Mouse (Mus musculus) heart, postnatal 0 days (tissue): Measurements from ENCODE around the gene Atp5k. TPM values are rescaled to one million over a fixed set of nuclear protein-coding genes. Genes with fewer than 3 reads are reported as not detected.

Source experiments
- ATAC-seq: fragments of 200-750 bp; cut with Nextera tagmentation; 2 replicates; pipeline ENCODE4 v1.8.0; 2017; ENCODE audit warnings: low read depth, moderate number of reproducible peaks, moderate library complexity; ENCODE audit not compliant: insufficient read depth
- DNase-seq: peaks from one replicate; pipeline ENCODE4 v3.0.0-alpha.2; 2016; ENCODE audit warnings: low spot score
- H3K27ac ChIP-seq: fragments of 300-500 bp; sonication (generic); 2 replicates; pipeline ENCODE4 v1.5.1; 2014; ENCODE audit warnings: low read depth, mild to moderate bottlenecking
- H3K27me3 ChIP-seq: fragments of 300-500 bp; sonication (generic); 2 replicates; pipeline ENCODE4 v1.6.1; 2014; ENCODE audit warnings: low read length, mixed read lengths; ENCODE audit not compliant: control insufficient read depth, insufficient read depth
- H3K36me3 ChIP-seq: fragments of 300-500 bp; sonication (generic); replicated peaks from 2 replicates; pipeline ENCODE4 v1.6.1; 2014; ENCODE audit warnings: low read length, mixed read lengths; ENCODE audit not compliant: control insufficient read depth, insufficient read depth
- H3K4me1 ChIP-seq: fragments of 300-500 bp; sonication (generic); 2 replicates; pipeline ENCODE4 v1.6.1; 2014; ENCODE audit warnings: antibody characterized with exemption; ENCODE audit not compliant: control insufficient read depth, insufficient read depth
- H3K4me2 ChIP-seq: fragments of 300-500 bp; sonication (generic); 2 replicates; pipeline ENCODE4 v1.6.1; 2014; ENCODE audit warnings: low read depth, mild to moderate bottlenecking, low read length, moderate library complexity
- H3K4me3 ChIP-seq: fragments of 300-500 bp; sonication (generic); 2 replicates; pipeline ENCODE4 v1.5.1; 2014; ENCODE audit warnings: low read depth, low read length
- H3K9ac ChIP-seq: fragments of 300-500 bp; sonication (generic); replicated peaks from 2 replicates; pipeline ENCODE4 v1.6.1; 2014; ENCODE audit warnings: low read depth, low read length, mixed read lengths
- H3K9me3 ChIP-seq: fragments of 300-500 bp; sonication (generic); replicated peaks from 2 replicates; pipeline ENCODE4 v1.6.1; 2016; ENCODE audit warnings: low read length; ENCODE audit not compliant: control insufficient read depth
- CTCF ChIP-seq: IDR thresholded peaks from 2 replicates; pipeline ENCODE4 v1.5.1; 2016; ENCODE audit warnings: antibody characterized with exemption, control low read depth, low read depth
- EP300 ChIP-seq: IDR thresholded peaks from 2 replicates; pipeline ENCODE4 v1.6.1; 2016; ENCODE audit warnings: antibody characterized with exemption, low read depth
- WGBS: fragments of 180-500 bp; shearing (Covaris S2); extraction: QIAGEN DNeasy Blood & Tissue Kit; methylation state at CpG from one replicate; pipeline ENCODE4 v1.1.7; 2014; 5-methylcytosine and 5-hydroxymethylcytosine counted together
- polyA plus RNA-seq: library from polyadenylated mRNA; unstranded; fragments of >200 nt; fragmentation: Nextera tagmentation; extraction: Ambion mirVana; gene quantifications from 2 replicates; pipeline ENCODE4 v1.2.1, GENCODE M21; 2015
- total RNA-seq: library from RNA; depleted of rRNA; stranded (reverse); fragments of >200 nt; gene quantifications from 2 replicates; pipeline ENCODE4 v1.2.3, GENCODE M21; 2014; ENCODE audit warnings: low replicate concordance

Gene Atp5k
- total and polyA plus RNA-seq, 2 experiments from 2014 or later: 139 to 1,920 TPM

DNA sequence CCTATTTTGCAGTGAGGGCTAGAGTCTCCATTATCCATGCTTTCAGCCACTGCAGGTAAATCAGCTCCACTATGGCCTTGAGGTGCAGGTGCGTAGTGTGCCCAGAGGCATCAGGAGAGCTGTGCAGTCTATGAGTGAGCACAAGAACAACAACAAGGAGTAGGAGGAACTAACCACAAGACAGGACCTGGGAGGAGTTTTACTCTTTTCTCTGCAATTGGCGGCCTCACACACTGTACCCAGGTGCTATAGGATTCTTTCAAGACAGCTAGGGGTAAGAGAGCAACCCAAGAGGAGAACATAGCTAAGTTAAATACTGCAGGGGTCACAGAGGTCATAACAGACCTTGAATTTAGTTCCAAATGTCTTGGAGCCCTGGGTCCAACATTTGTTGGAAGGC, 24.5 kb upstream of the Atp5k start:
- H3K9me3 ChIP-seq: no peaks in the 10 kb centered on the region
- no peak for ATAC-seq
- 73% methylated on average over 2 of the region's 2 CpGs for WGBS

DNA sequence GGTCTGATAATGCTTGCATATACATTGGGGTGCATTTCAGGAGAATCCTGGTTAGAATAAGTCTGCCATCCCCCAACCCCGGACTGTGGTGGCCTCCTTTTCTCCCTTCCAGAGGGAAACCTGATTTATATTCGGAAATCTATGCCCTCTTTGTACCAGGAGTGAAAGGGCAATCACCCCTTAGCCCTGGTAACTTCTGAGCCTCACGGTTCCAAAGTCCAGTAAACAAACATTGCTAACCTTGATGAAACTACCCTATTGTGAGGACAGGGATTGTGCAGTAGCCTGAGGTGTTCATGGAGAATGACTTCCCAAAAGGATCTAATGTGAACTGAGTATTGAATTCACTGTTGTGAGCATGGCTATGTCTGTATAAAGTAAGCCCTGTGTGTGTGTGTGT, 19.8 kb upstream of the Atp5k start:
- Histone ChIP-seq H3K4me3 (no peak overlapping the region), H3K4me2 (no peak overlapping the region), H3K36me3 (no peaks in the 10 kb centered on the region), H3K27me3 (no peaks in the 10 kb centered on the region), H3K9ac (no peak overlapping the region), H3K9me3 (no peaks in the 10 kb centered on the region), H3K27ac (no peak overlapping the region), H3K4me1 (peaks cover 7% of the 10 kb centered on the region; the same call in 1 of the 2 replicates)
- no peak for TF ChIP-seq EP300
- TF ChIP-seq CTCF: no peak
- no peak for DNase-seq
- no peak for ATAC-seq
- 50% methylated on average over 3 of the region's 3 CpGs for WGBS

More for the DNA sequence above, 24.5 kb upstream of the Atp5k start:
- no peak overlapping the region for H3K9ac ChIP-seq
- H3K27me3 ChIP-seq: no peaks in the 10 kb centered on the region
- no peak for DNase-seq
- TF ChIP-seq CTCF: no peak
- no peak for TF ChIP-seq EP300
- H3K4me1 ChIP-seq: peaks cover 17% of the 10 kb centered on the region
- H3K4me3 ChIP-seq: no peak overlapping the region
- no peak overlapping the region; the same call in 1 of the 2 replicates for H3K27ac ChIP-seq
- H3K4me2 ChIP-seq: no peak overlapping the region
- no peaks in the 10 kb centered on the region for H3K36me3 ChIP-seq

DNA sequence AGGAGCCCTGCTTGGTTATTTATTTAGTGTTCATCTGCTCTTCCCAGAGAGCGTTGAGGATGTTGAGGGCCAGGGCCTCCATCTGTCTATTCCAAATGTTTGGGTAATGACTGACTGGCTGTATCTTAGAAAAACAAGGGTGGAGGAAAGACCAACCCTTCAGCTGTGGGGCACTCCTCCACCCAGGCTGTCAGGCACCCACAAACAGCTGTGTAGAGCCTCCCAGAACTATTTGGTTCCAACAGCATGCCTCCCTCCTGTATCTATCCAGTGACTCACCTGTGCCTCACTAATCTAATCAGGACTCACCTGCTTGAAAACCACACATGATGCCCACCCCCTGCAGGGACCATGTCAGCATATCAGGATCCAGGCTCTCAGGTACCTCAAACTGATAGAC, 18.2 kb upstream of the Atp5k start:
- H3K9me3 ChIP-seq: no peaks in the 10 kb centered on the region
- no peaks in the 10 kb centered on the region for H3K27me3 ChIP-seq
- no peak overlapping the region for H3K4me3 ChIP-seq
- no peak overlapping the region for H3K4me2 ChIP-seq
- no peak for ATAC-seq
- no peaks in the 10 kb centered on the region for H3K36me3 ChIP-seq
- H3K4me1 ChIP-seq: peaks cover 9% of the 10 kb centered on the region; the same call in 1 of the 2 replicates
- no peak for DNase-seq
- no peak overlapping the region for H3K9ac ChIP-seq
- no peak overlapping the region for H3K27ac ChIP-seq
- WGBS: 70% methylated on average over 1 of the region's 1 CpGs
- no peak for TF ChIP-seq CTCF
- TF ChIP-seq EP300: no peak

DNA sequence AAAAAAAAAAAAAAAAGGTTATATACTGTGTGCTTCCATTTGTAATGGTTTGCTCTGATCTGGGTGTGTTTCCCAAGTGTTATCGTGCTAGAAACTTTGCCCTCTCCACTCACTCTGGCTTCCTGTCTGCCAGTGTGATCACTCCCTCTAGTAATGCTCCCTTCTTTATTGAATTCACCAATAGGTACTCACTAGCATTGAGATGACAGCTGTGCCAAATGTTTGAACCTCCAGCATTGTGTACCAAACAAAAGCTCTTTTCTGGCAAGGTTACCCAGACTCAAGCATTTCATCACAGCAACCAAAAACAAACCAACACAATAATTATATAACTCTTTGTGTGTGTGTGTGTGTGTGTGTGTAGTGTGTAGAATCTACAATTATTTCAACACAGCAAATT, 17.4 kb upstream of the Atp5k start:
- ATAC-seq (no peak), DNase-seq (no peak)
- Histone ChIP-seq H3K9ac (no peak overlapping the region), H3K4me2 (no peak overlapping the region), H3K27me3 (no peaks in the 10 kb centered on the region), H3K9me3 (no peaks in the 10 kb centered on the region), H3K4me3 (no peak overlapping the region), H3K27ac (no peak overlapping the region), H3K4me1 (peaks cover 9% of the 10 kb centered on the region; the same call in 1 of the 2 replicates), H3K36me3 (no peaks in the 10 kb centered on the region)
- no peak for TF ChIP-seq EP300
- no peak for TF ChIP-seq CTCF
- WGBS: 71% methylated on average over 1 of the region's 1 CpGs

DNA sequence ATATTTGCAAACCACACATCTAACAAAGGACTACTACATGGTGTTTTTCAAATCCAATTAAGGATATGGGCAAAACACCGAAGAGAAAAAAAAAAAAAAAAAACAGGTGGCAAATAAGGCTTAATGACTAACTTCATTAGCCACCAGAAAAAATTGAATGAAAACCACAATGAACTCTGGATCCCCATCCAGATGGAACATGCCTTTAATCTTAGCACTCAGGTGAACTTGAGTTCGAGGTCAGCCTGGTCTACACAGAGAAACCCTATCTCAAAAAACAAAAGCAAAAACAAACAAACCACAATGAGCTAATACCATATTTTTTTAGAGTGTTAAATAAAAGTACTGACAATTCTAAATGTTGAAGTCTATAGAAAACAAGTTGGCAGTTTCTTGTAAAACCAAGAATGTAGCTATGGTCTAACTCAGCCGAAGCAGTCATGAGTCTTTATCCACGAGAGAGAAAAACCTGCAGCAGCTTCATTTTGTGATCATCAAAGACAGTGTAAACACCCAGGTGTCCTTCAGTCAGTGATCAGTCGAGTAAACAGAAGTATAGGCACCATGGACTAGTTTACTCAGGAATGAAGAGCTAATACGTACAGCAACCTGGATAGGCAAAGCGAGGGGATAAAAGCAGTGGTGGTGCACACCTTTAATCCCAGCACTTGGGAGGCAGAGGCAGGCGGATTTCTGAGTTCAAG, 16.7 kb upstream of the Atp5k start:
- peaks cover 9% of the 10 kb centered on the region; the same call in 1 of the 2 replicates for H3K4me1 ChIP-seq
- H3K27ac ChIP-seq: no peak overlapping the region
- H3K4me2 ChIP-seq: no peak overlapping the region
- ATAC-seq: no peak
- no peaks in the 10 kb centered on the region for H3K9me3 ChIP-seq
- TF ChIP-seq CTCF: no peak
- TF ChIP-seq EP300: no peak
- H3K36me3 ChIP-seq: no peaks in the 10 kb centered on the region
- no peaks in the 10 kb centered on the region for H3K27me3 ChIP-seq
- WGBS: 83% methylated on average over 8 of the region's 8 CpGs
- no peak overlapping the region for H3K4me3 ChIP-seq
- no peak overlapping the region for H3K9ac ChIP-seq
- DNase-seq: no peak
